Mouse (Mus musculus) cerebellum, adult 11-12 months (tissue): ENCODE data around the gene Trmt13.

Experiments
- DNase-seq: peaks from one replicate; pipeline ENCODE4 v3.0.0; 2022

Trmt13 gene

GRCm38 (mm10) chr3:116542070-116542469, 72.3 kb downstream of the Trmt13 start:
- no peak for DNase-seq

- DNase-seq, result no peak
Observed at GRCm38 (mm10) chr3:116537200-116537573, 77.2 kb downstream of the Trmt13 start.

- no peak for DNase-seq
Observed at GRCm38 (mm10) chr3:116536428-116537199, 77.8 kb downstream of the Trmt13 start.
